Mouse (Mus musculus): ENCODE measurements around the gene Nrd1. TPM values are rescaled to one million over a fixed set of nuclear protein-coding genes. Genes with fewer than 3 reads are reported as not detected.

Gene Nrd1
- total and polyA plus RNA-seq, 3 experiments = 24.2 to 883 (median 72.7) TPM

GRCm38 (mm10) chr4:109109012-109109411, 108.6 kb downstream of the Nrd1 start:
- Histone ChIP-seq H3K79me2 (ENCODE audit: control insufficient read depth, insufficient read depth, low read length, poor library complexity) (no peaks in the 10 kb centered on the region), H3K9me3 (replicated peaks; ENCODE audit: insufficient read depth, low read length) (no peaks in the 10 kb centered on the region), H3K4me3 (ENCODE audit: control insufficient read depth in 1 of 2, insufficient read depth in 1 of 2, low read depth in 2 of 2, low read length in 2 of 2) (no peak overlapping the region), H3K9ac (ENCODE audit: control insufficient read depth, low read depth, low read length, poor library complexity, severe bottlenecking) (no peak overlapping the region), H3K27ac (ENCODE audit: control insufficient read depth, low read depth, low read length) (no peak overlapping the region), H3K27me3 (ENCODE audit: control insufficient read depth in 1 of 2, insufficient read depth in 2 of 2, low read length in 2 of 2) (no peaks in the 10 kb centered on the region), H3K36me3 (ENCODE audit: control insufficient read depth in 1 of 2, insufficient read depth in 2 of 2, low read length in 2 of 2) (peaks cover 0 to 10% of the 10 kb centered on the region in 2 experiments; a peak in 2 of 4 replicates), H3K4me1 (ENCODE audit: control insufficient read depth in 1 of 2, insufficient read depth in 2 of 2, low read length in 2 of 2) (peaks cover 3 to 5% of the 10 kb centered on the region in 2 experiments; a peak in 3 of 4 replicates)
- no peak for DNase-seq (ENCODE audit: low read depth, low spot score)
- TF ChIP-seq MAX (IDR thresholded peaks at IDR 0.05; ENCODE audit: low read length) (no peak), SMC3 (IDR thresholded peaks at IDR 0.05; ENCODE audit: low read depth, low read length) (no peak), MAFK (IDR thresholded peaks at IDR 0.05; ENCODE audit: borderline replicate concordance, low read depth, low read length) (no peak), ZKSCAN1 (IDR thresholded peaks at IDR 0.05; ENCODE audit: low read depth, low read length) (no peak), JUND (IDR thresholded peaks at IDR 0.05; ENCODE audit: low read depth, low read length) (no peak)

DNA sequence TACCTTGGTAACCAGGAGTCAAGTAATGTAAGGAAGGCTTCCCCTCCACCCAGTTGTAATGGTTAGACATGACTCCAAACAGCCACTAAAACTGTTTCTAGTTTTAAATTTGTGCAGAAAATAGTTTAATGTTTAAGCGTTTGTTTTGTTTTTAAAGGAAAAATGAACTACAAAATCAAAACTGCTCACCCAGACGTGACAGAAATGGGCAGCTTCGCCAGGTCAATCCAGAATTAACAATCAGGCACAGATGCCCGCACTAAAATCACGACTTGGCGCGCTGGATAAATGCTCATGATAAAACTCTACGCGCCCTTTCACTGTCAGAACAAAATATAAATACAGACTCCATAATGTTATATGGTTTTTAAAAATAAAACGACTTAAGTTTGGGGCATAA, 109.2 kb downstream of the Nrd1 start:
- peaks cover 3 to 5% of the 10 kb centered on the region in 2 experiments; a peak in 3 of 4 replicates for H3K4me1 ChIP-seq (ENCODE audit: control insufficient read depth in 1 of 2, insufficient read depth in 2 of 2, low read length in 2 of 2)
- TF ChIP-seq MXI1 (IDR thresholded peaks at IDR 0.05; ENCODE audit: low read depth, low read length) (no peak), TAL1 (IDR thresholded peaks at IDR 0.05; ENCODE audit: low read length) (no peak), EP300 (IDR thresholded peaks at IDR 0.05; ENCODE audit: low read depth in 1 of 2, low read length in 2 of 2) (no peak), BHLHE40 (IDR thresholded peaks at IDR 0.05; ENCODE audit: borderline replicate concordance, low read depth, low read length) (no peak), ZKSCAN1 (IDR thresholded peaks at IDR 0.05; ENCODE audit: low read depth, low read length) (no peak), SMC3 (IDR thresholded peaks at IDR 0.05; ENCODE audit: low read depth, low read length) (no peak), JUND (IDR thresholded peaks at IDR 0.05; ENCODE audit: low read depth, low read length) (no peak), USF1 (IDR thresholded peaks at IDR 0.05; ENCODE audit: low read depth, low read length) (no peak)
- H3K27ac ChIP-seq (ENCODE audit: control insufficient read depth, low read depth, low read length) = no peak overlapping the region
- no peaks in the 10 kb centered on the region for H3K9me3 ChIP-seq (replicated peaks; ENCODE audit: insufficient read depth, low read length)
- no peak overlapping the region for H3K9ac ChIP-seq (ENCODE audit: control insufficient read depth, low read depth, low read length, poor library complexity, severe bottlenecking)
- peaks cover 0 to 10% of the 10 kb centered on the region in 2 experiments; a peak in 2 of 4 replicates for H3K36me3 ChIP-seq (ENCODE audit: control insufficient read depth in 1 of 2, insufficient read depth in 2 of 2, low read length in 2 of 2)
- DNase-seq (ENCODE audit: low read depth, low spot score) = no peak
- H3K4me3 ChIP-seq (ENCODE audit: control insufficient read depth in 1 of 2, insufficient read depth in 1 of 2, low read depth in 2 of 2, low read length in 2 of 2) = no peak overlapping the region
- H3K79me2 ChIP-seq (ENCODE audit: control insufficient read depth, insufficient read depth, low read length, poor library complexity) = no peaks in the 10 kb centered on the region; the same call in 1 of the 2 replicates
- no peaks in the 10 kb centered on the region for H3K27me3 ChIP-seq (ENCODE audit: control insufficient read depth in 1 of 2, insufficient read depth in 2 of 2, low read length in 2 of 2)

GRCm38 (mm10) chr4:109110978-109111377, 110.5 kb downstream of the Nrd1 start:
- Histone ChIP-seq H3K9me3 (replicated peaks; ENCODE audit: insufficient read depth, low read length) (no peaks in the 10 kb centered on the region), H3K27ac (ENCODE audit: control insufficient read depth, low read depth, low read length) (no peak overlapping the region), H3K4me1 (ENCODE audit: control insufficient read depth in 1 of 2, insufficient read depth in 2 of 2, low read length in 2 of 2) (no peaks in the 10 kb centered on the region), H3K79me2 (ENCODE audit: control insufficient read depth, insufficient read depth, low read length, poor library complexity) (peaks cover 2% of the 10 kb centered on the region; the same call in 1 of the 2 replicates), H3K36me3 (ENCODE audit: control insufficient read depth in 1 of 2, insufficient read depth in 2 of 2, low read length in 2 of 2) (no peaks in the 10 kb centered on the region), H3K4me3 (ENCODE audit: control insufficient read depth in 1 of 2, insufficient read depth in 1 of 2, low read depth in 2 of 2, low read length in 2 of 2) (no peak overlapping the region), H3K9ac (ENCODE audit: control insufficient read depth, low read depth, low read length, poor library complexity, severe bottlenecking) (no peak overlapping the region), H3K27me3 (ENCODE audit: control insufficient read depth in 1 of 2, insufficient read depth in 2 of 2, low read length in 2 of 2) (no peaks in the 10 kb centered on the region)
- TF ChIP-seq USF2 (IDR thresholded peaks at IDR 0.05; ENCODE audit: borderline replicate concordance in 1 of 2, insufficient read depth in 1 of 2, low read depth in 1 of 2, low read length in 2 of 2) (no peak), SMC3 (IDR thresholded peaks at IDR 0.05; ENCODE audit: low read depth, low read length) (no peak), ZKSCAN1 (IDR thresholded peaks at IDR 0.05; ENCODE audit: low read depth, low read length) (no peak), E2F4 (IDR thresholded peaks at IDR 0.05; ENCODE audit: borderline replicate concordance, low read depth, low read length) (no peak), BHLHE40 (IDR thresholded peaks at IDR 0.05; ENCODE audit: borderline replicate concordance, low read depth, low read length) (no peak), NRF1 (IDR thresholded peaks at IDR 0.05; ENCODE audit: insufficient read depth, low read depth, low read length, poor library complexity, severe bottlenecking) (no peak), ZMIZ1 (IDR thresholded peaks at IDR 0.05; ENCODE audit: low read depth, low read length) (no peak), USF1 (IDR thresholded peaks at IDR 0.05; ENCODE audit: low read depth, low read length) (no peak), JUND (IDR thresholded peaks at IDR 0.05; ENCODE audit: low read depth, low read length) (no peak), CHD1 (IDR thresholded peaks at IDR 0.05; ENCODE audit: low read depth, low read length) (no peak), MYC (IDR thresholded peaks at IDR 0.05; ENCODE audit: low read depth, low read length) (no peak), SIN3A (IDR thresholded peaks at IDR 0.05; ENCODE audit: low read length) (no peak)
- no peak for DNase-seq (ENCODE audit: low read depth, low spot score)

All from MEL (cell line).